ENCODE assay signal across 8 mouse cellular contexts in the genomic region with DNA sequence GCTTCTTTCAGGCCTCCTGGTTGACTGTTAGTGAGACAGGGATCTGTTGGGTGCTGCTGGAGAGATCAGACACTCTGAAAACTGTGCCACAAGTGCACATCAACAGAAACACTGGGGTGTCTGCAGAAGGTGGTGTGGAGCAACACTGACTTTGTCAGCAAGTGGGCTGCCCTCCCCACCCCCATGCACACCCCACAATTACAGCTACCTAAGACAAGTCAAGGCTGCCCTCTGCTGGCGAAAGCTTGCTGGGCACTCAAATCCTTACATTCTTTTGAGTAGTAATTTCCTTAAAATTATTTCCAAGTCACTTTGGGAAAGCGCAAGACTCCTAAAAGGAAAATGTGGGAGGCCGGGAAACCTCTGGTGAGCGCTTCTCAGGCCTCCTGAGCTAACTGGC. TPM values are rescaled to one million over a fixed set of nuclear protein-coding genes. Genes with fewer than 3 reads are reported as not detected.
DNase-seq lines count a peak whose midpoint lies in the region; ATAC-seq and TF ChIP-seq lines count a peak whose summit lies in the region.

No protein-coding gene starts in this region.

- H3K4me3 ChIP-seq in heart, embryonic 11.5 days (ENCODE audit: low read depth, low read length), result no peak overlapping the region
- H3K4me3 ChIP-seq in ES-E14 (ENCODE audit: insufficient read depth in 1 of 2, low read depth in 1 of 2, low read length in 2 of 2, poor library complexity in 1 of 2, severe bottlenecking in 1 of 2), result no peak overlapping the region

- no peaks in the 10 kb centered on the region for H3K9me3 ChIP-seq in heart, embryonic 11.5 days (replicated peaks; ENCODE audit: control insufficient read depth, low read length)
- H3K9me3 ChIP-seq in ES-E14 (ENCODE audit: control insufficient read depth, insufficient read depth, low read depth, low read length), result no peaks in the 10 kb centered on the region

- DNase-seq in heart, adult 8-10 months (ENCODE audit: low spot score), result peak; percentile 48
- peak; percentile 67 for DNase-seq in ES-E14 (ENCODE audit: low read depth, low spot score)
- peak; percentile 65 to 78 for DNase-seq in cerebellum, postnatal 4 days (ENCODE audit: low spot score in 2 of 2)
- DNase-seq in heart, postnatal 10 days, result peak; percentile 62 to 83
- peak; percentile 88 for DNase-seq in left cerebral cortex, postnatal 14 days (ENCODE audit: low spot score in 2 of 2)
- peak; percentile 88 for DNase-seq in retina, embryonic 14.5 days (ENCODE audit: low spot score)
- peak; percentile 57 for DNase-seq in urinary bladder, adult 2 months (ENCODE audit: low spot score)

- intact Hi-C loops in heart, postnatal 10 days (cut with DNase I), result loop anchor here (1.0 to 10.0 kb wide), 3 partner anchors 165 to 519 kb away; a partner anchor contains a TSS
- intact Hi-C loops in left cerebral cortex, postnatal 14 days (cut with DNase I), result loop anchor here (1.0 to 10.0 kb wide), 3 partner anchors 165 to 519 kb away; a partner anchor contains a TSS

- H3K9ac ChIP-seq in heart, embryonic 11.5 days (ENCODE audit: low read depth, low read length), result no peak overlapping the region
- no peak overlapping the region for H3K9ac ChIP-seq in ES-E14 (ENCODE audit: insufficient read depth, low read depth, low read length, poor library complexity, severe bottlenecking)

- in situ Hi-C loops in ES-E14 (cut with MboI; ENCODE audit: low sequenced_read_pairs in 2 of 2, unreplicated experiment in 2 of 2), result loop anchor here (5.0 to 10.0 kb wide), 2 partner anchors 169 to 171 kb away; no protein-coding TSS in a partner anchor

- H3K4me2 ChIP-seq in heart, embryonic 11.5 days, result no peak overlapping the region

- H3K27ac ChIP-seq in heart, embryonic 11.5 days (ENCODE audit: low read depth, low read length), result no peak overlapping the region
- no peak overlapping the region for H3K27ac ChIP-seq in ES-E14 (ENCODE audit: insufficient read depth, low read depth, low read length, poor library complexity, severe bottlenecking)

- ATAC-seq in heart, embryonic 11.5 days (replicated peaks; ENCODE audit: insufficient number of reproducible peaks, low FRiP score, low TSS enrichment), result no peak

- no peaks in the 10 kb centered on the region for H3K36me3 ChIP-seq in heart, embryonic 11.5 days (ENCODE audit: control insufficient read depth, insufficient read depth, low read length)
- H3K36me3 ChIP-seq in ES-E14 (ENCODE audit: control insufficient read depth, insufficient read depth, low read length, poor library complexity, severe bottlenecking), result no peaks in the 10 kb centered on the region; the same call in 1 of the 2 replicates

- H3K27me3 ChIP-seq in heart, embryonic 11.5 days (ENCODE audit: control insufficient read depth, insufficient read depth, low read length), result no peaks in the 10 kb centered on the region

- 14% methylated on average over 4 of the region's 4 CpGs for WGBS in heart, embryonic 11.5 days (ENCODE audit: insufficient replicate concordance)

- peaks cover 4% of the 10 kb centered on the region for H3K4me1 ChIP-seq in heart, embryonic 11.5 days (ENCODE audit: control insufficient read depth, insufficient read depth, low read length)
- peaks cover 0 to 2% of the 10 kb centered on the region in 2 experiments; a peak in 2 of 4 replicates for H3K4me1 ChIP-seq in ES-E14 (ENCODE audit: control insufficient read depth in 2 of 2, insufficient read depth in 2 of 2, low read length in 2 of 2, poor library complexity in 1 of 2)

TF ChIP-seq in ES-E14, 5 proteins besides CTCF, POLR2A, EP300 and RAD21:
- TF ChIP-seq ZC3H11A (IDR thresholded peaks at IDR 0.05; ENCODE audit: borderline replicate concordance, low read depth, low read length) (peak; percentile 91), ZNF384 (IDR thresholded peaks at IDR 0.05; ENCODE audit: low read depth, low read length) (no peak)

RNA-seq across cellular contexts. Expression of a gene that starts 3.7 kb away (rescaled TPM):
- total RNA-seq in heart, adult 8-10 months (2022), result 10 to 100 TPM; 20.2 to 24.8 (median 23.0) TPM
- 114 and 118 TPM in 2 replicates for polyA plus RNA-seq in heart, embryonic 11.5 days (2014; fragmentation: Nextera tagmentation; extraction: Ambion mirVana)
- 120 and 123 TPM in 2 replicates for total RNA-seq in ES-E14 (2012; rRNA removed)
- 10 to 100 TPM; 37.7 to 42.8 TPM for total RNA-seq in heart, postnatal 10 days (2021)
- total RNA-seq in left cerebral cortex, postnatal 14 days (2021), result 10 to 100 TPM; 62.3 to 63.1 TPM
- polyA plus RNA-seq in urinary bladder, adult 2 months (2012; rRNA removed), result 51.7 and 64.4 TPM in 2 replicates

RNA-seq across cellular contexts. Expression of a gene that starts 18.7 kb away (rescaled TPM):
- total RNA-seq in heart, adult 8-10 months (2022), result not detected
- polyA plus RNA-seq in heart, embryonic 11.5 days (2014; fragmentation: Nextera tagmentation; extraction: Ambion mirVana), result 0.17 and 0.19 TPM in 2 replicates
- total RNA-seq in ES-E14 (2012; rRNA removed), result 0.05 and 0.13 TPM in 2 replicates
- not detected for total RNA-seq in heart, postnatal 10 days (2021)
- total RNA-seq in left cerebral cortex, postnatal 14 days (2021), result under 1 TPM; 0.23 to 0.44 TPM
- 0.31 and 0.61 TPM in 2 replicates for polyA plus RNA-seq in urinary bladder, adult 2 months (2012; rRNA removed)

RNA-seq across cellular contexts. Expression of a gene that starts 24.1 kb away (rescaled TPM):
- total RNA-seq in heart, adult 8-10 months (2022), result 100 to 1,000 TPM; 143 to 197 (median 166) TPM
- polyA plus RNA-seq in heart, embryonic 11.5 days (2014; fragmentation: Nextera tagmentation; extraction: Ambion mirVana), result 161 and 169 TPM in 2 replicates
- total RNA-seq in ES-E14 (2012; rRNA removed), result 23.9 and 26.7 TPM in 2 replicates
- 100 to 1,000 TPM; 146 to 187 TPM for total RNA-seq in heart, postnatal 10 days (2021)
- 1 to 10 TPM; 3.1 to 3.7 TPM for total RNA-seq in left cerebral cortex, postnatal 14 days (2021)
- polyA plus RNA-seq in urinary bladder, adult 2 months (2012; rRNA removed), result 72.9 and 109 TPM in 2 replicates

RNA-seq across cellular contexts. Expression of a gene that starts 56.1 kb away (rescaled TPM):
- 1 to 10 TPM in 1 of 4 experiments, under 1 TPM in 3; 0.59 to 1.4 (median 0.74) TPM for total RNA-seq in heart, adult 8-10 months (2022)
- 66.2 and 81.8 TPM in 2 replicates for polyA plus RNA-seq in heart, embryonic 11.5 days (2014; fragmentation: Nextera tagmentation; extraction: Ambion mirVana)
- 1.4 and 2.3 TPM in 2 replicates for total RNA-seq in ES-E14 (2012; rRNA removed)
- total RNA-seq in heart, postnatal 10 days (2021), result 1 to 10 TPM; 4.0 to 4.6 TPM
- total RNA-seq in left cerebral cortex, postnatal 14 days (2021), result 10 to 100 TPM; 11.9 to 12.1 TPM
- polyA plus RNA-seq in urinary bladder, adult 2 months (2012; rRNA removed), result 33.2 and 35.4 TPM in 2 replicates
